Mouse (Mus musculus): ENCODE measurements around the gene Dusp8. TPM values are rescaled to one million over a fixed set of nuclear protein-coding genes. Genes with fewer than 3 reads are reported as not detected.

The Dusp8 gene
- polyA plus RNA-seq, 1 experiment from 2014 or later = 5.5 TPM

- H3K27ac ChIP-seq = peak overlapping the region; percentile 67
- 46% methylated on average over 2 of the region's 2 CpGs for WGBS
- H3K9ac ChIP-seq = no peak overlapping the region
These were observed 60.4 kb downstream of the Dusp8 start for GRCm38 (mm10) chr7:142035048-142035811.

GRCm38 (mm10) chr7:142034198-142034597, 61.4 kb downstream of the Dusp8 start:
- H3K4me2 ChIP-seq = no peak overlapping the region
- ATAC-seq (ENCODE audit: insufficient number of reproducible peaks, low FRiP score, low TSS enrichment, low read depth) = peak; percentile 67
- H3K9me3 ChIP-seq = no peaks in the 10 kb centered on the region
- H3K9ac ChIP-seq = no peak overlapping the region
- 0 out of 2 replicates have a peak, but pooled peaks cover 4% of the 10 kb centered on the region for H3K36me3 ChIP-seq
- no peaks in the 10 kb centered on the region for H3K27me3 ChIP-seq
- H3K4me1 ChIP-seq = peaks cover 21% of the 10 kb centered on the region
- WGBS = 61% methylated on average over 2 of the region's 2 CpGs
- H3K4me3 ChIP-seq = no peak overlapping the region
- peak overlapping the region; percentile 67 for H3K27ac ChIP-seq

More at GRCm38 (mm10) chr7:142035048-142035811, 60.4 kb downstream of the Dusp8 start:
- peaks cover 21% of the 10 kb centered on the region for H3K4me1 ChIP-seq
- H3K27me3 ChIP-seq = no peaks in the 10 kb centered on the region
- no peak for ATAC-seq (ENCODE audit: insufficient number of reproducible peaks, low FRiP score, low TSS enrichment, low read depth)
- H3K4me3 ChIP-seq = no peak overlapping the region
- H3K9me3 ChIP-seq = no peaks in the 10 kb centered on the region
- H3K36me3 ChIP-seq = 0 out of 2 replicates have a peak, but pooled peaks cover 4% of the 10 kb centered on the region
- no peak overlapping the region for H3K4me2 ChIP-seq

- H3K4me1 ChIP-seq = peaks cover 33% of the 10 kb centered on the region
- no peak for ATAC-seq (ENCODE audit: insufficient number of reproducible peaks, low FRiP score, low TSS enrichment, low read depth)
- H3K4me2 ChIP-seq = no peak overlapping the region
- H3K27ac ChIP-seq = no peak overlapping the region
- no peaks in the 10 kb centered on the region for H3K27me3 ChIP-seq
- no peaks in the 10 kb centered on the region for H3K9me3 ChIP-seq
- H3K9ac ChIP-seq = no peak overlapping the region
- no peak overlapping the region for H3K4me3 ChIP-seq
- H3K36me3 ChIP-seq = 0 out of 2 replicates have a peak, but pooled peaks cover 4% of the 10 kb centered on the region
These were observed 65.6 kb downstream of the Dusp8 start for GRCm38 (mm10) chr7:142030073-142030472.

Other genes with a start within 250 kb of the Dusp8 start
- gene Tollip, start 177.3 kb downstream of the Dusp8 start, polyA plus RNA-seq (2015; fragmentation: Nextera tagmentation; extraction: Ambion mirVana) = 47.5 and 50.3 TPM in 2 replicates
- gene Brsk2, start 146.1 kb downstream of the Dusp8 start, polyA plus RNA-seq (2015; fragmentation: Nextera tagmentation; extraction: Ambion mirVana) = 0.55 and 0.95 TPM in 2 replicates
- gene Mob2, start 34.8 kb downstream of the Dusp8 start, polyA plus RNA-seq (2015; fragmentation: Nextera tagmentation; extraction: Ambion mirVana) = 78.2 and 82.2 TPM in 2 replicates
- not detected in 2 replicates for gene Gm45618, start 24.9 kb upstream of the Dusp8 start, polyA plus RNA-seq (2015; fragmentation: Nextera tagmentation; extraction: Ambion mirVana)
- not detected in 2 replicates for gene Gm39115, start 40.2 kb upstream of the Dusp8 start, polyA plus RNA-seq (2015; fragmentation: Nextera tagmentation; extraction: Ambion mirVana)
- gene Gm45337, start 48.8 kb upstream of the Dusp8 start, polyA plus RNA-seq (2015; fragmentation: Nextera tagmentation; extraction: Ambion mirVana) = not detected in 2 replicates
- gene Gm29735, start 61.3 kb upstream of the Dusp8 start, polyA plus RNA-seq (2015; fragmentation: Nextera tagmentation; extraction: Ambion mirVana) = not detected in 2 replicates
- gene Gm4553, start 69.9 kb upstream of the Dusp8 start, polyA plus RNA-seq (2015; fragmentation: Nextera tagmentation; extraction: Ambion mirVana) = not detected in 2 replicates
- gene Krtap5-2, start 80.2 kb upstream of the Dusp8 start, polyA plus RNA-seq (2015; fragmentation: Nextera tagmentation; extraction: Ambion mirVana) = not detected in 2 replicates
- not detected in 2 replicates for gene Gm10153, start 94.5 kb upstream of the Dusp8 start, polyA plus RNA-seq (2015; fragmentation: Nextera tagmentation; extraction: Ambion mirVana)
- gene Krtap5-3, start 105.5 kb upstream of the Dusp8 start, polyA plus RNA-seq (2015; fragmentation: Nextera tagmentation; extraction: Ambion mirVana) = not detected in 2 replicates
- not detected in 2 replicates for gene Gm7579, start 116.0 kb upstream of the Dusp8 start, polyA plus RNA-seq (2015; fragmentation: Nextera tagmentation; extraction: Ambion mirVana)
- gene Krtap5-5, start 134.1 kb upstream of the Dusp8 start, polyA plus RNA-seq (2015; fragmentation: Nextera tagmentation; extraction: Ambion mirVana) = not detected in 2 replicates
- gene Gm40460, start 145.2 kb upstream of the Dusp8 start, polyA plus RNA-seq (2015; fragmentation: Nextera tagmentation; extraction: Ambion mirVana) = not detected in 2 replicates
- not detected in 2 replicates for gene Gm2431, start 162.5 kb upstream of the Dusp8 start, polyA plus RNA-seq (2015; fragmentation: Nextera tagmentation; extraction: Ambion mirVana)
- not detected in 2 replicates for gene Gm4559, start 178.5 kb upstream of the Dusp8 start, polyA plus RNA-seq (2015; fragmentation: Nextera tagmentation; extraction: Ambion mirVana)
- gene Krtap5-1, start 201.3 kb upstream of the Dusp8 start, polyA plus RNA-seq (2015; fragmentation: Nextera tagmentation; extraction: Ambion mirVana) = not detected in 2 replicates
- gene Krtap5-4, start 207.7 kb upstream of the Dusp8 start, polyA plus RNA-seq (2015; fragmentation: Nextera tagmentation; extraction: Ambion mirVana) = not detected in 2 replicates

Data from limb, embryonic 15.5 days (tissue).